Mouse (Mus musculus): ENCODE measurements around the gene 4632433K11Rik. TPM values are rescaled to one million over a fixed set of nuclear protein-coding genes. Genes with fewer than 3 reads are reported as not detected.
A peak's percentile ranks its signal among the peaks of the same experiment; 100 is the strongest.

Gene 4632433K11Rik
- total RNA-seq, 4 experiments from 2014 or later: 0.55 TPM; not detected in 3

- DNase-seq (ENCODE audit: low spot score in 2 of 2): peak; percentile 99 to 100
Measured at GRCm38 (mm10) chr7:5020000-5020681, 13.8 kb upstream of the 4632433K11Rik start, which contains the start of the genes Zfp865 and Ccdc106. Gene Zfp865, plus strand, starts transcription at chr7:5020376. Gene Ccdc106, plus strand, starts transcription at chr7:5020553.

GRCm38 (mm10) chr7:5020685-5021084 is 13.2 kb upstream of the 4632433K11Rik start:
- DNase-seq (ENCODE audit: low spot score in 2 of 2): no peak

- no peak for DNase-seq (ENCODE audit: low spot score in 2 of 2)
Measured at GRCm38 (mm10) chr7:5021197-5021596, 12.7 kb upstream of the 4632433K11Rik start.

- no peak for DNase-seq (ENCODE audit: low spot score in 2 of 2)
Measured at GRCm38 (mm10) chr7:5029543-5029942, 4.4 kb upstream of the 4632433K11Rik start.

- no peak for DNase-seq (ENCODE audit: low spot score in 2 of 2)
Measured at GRCm38 (mm10) chr7:5029946-5030345, 4.0 kb upstream of the 4632433K11Rik start.

GRCm38 (mm10) chr7:5030554-5031275 is 3.2 kb upstream of the 4632433K11Rik start:
- no peak for DNase-seq (ENCODE audit: low spot score in 2 of 2)

- DNase-seq (ENCODE audit: low spot score in 2 of 2): no peak
Measured at GRCm38 (mm10) chr7:5031496-5031895, 2.4 kb upstream of the 4632433K11Rik start.

- no peak for DNase-seq (ENCODE audit: low spot score in 2 of 2)
Measured at GRCm38 (mm10) chr7:5035628-5036027, 1.7 kb downstream of the 4632433K11Rik start.

- DNase-seq (ENCODE audit: low spot score in 2 of 2): no peak
Measured at GRCm38 (mm10) chr7:5036136-5036535, 2.2 kb downstream of the 4632433K11Rik start.

- DNase-seq (ENCODE audit: low spot score in 2 of 2): no peak
Measured at GRCm38 (mm10) chr7:5037026-5037425, 3.1 kb downstream of the 4632433K11Rik start.

- DNase-seq (ENCODE audit: low spot score in 2 of 2): no peak
Measured at GRCm38 (mm10) chr7:5037467-5037866, 3.5 kb downstream of the 4632433K11Rik start.

- peak; percentile 84 to 92 for DNase-seq (ENCODE audit: low spot score in 2 of 2)
Measured at GRCm38 (mm10) chr7:5038109-5038732, 4.3 kb downstream of the 4632433K11Rik start, which contains the start of gene Zfp784. Gene Zfp784, minus strand, starts transcription at chr7:5038446.

- DNase-seq (ENCODE audit: low spot score in 2 of 2): no peak
Measured at GRCm38 (mm10) chr7:5038940-5039339, 5.0 kb downstream of the 4632433K11Rik start.

- no peak for DNase-seq (ENCODE audit: low spot score in 2 of 2)
Measured at GRCm38 (mm10) chr7:5044981-5045380, 11.1 kb downstream of the 4632433K11Rik start.

GRCm38 (mm10) chr7:5046112-5046511 is 12.2 kb downstream of the 4632433K11Rik start:
- DNase-seq (ENCODE audit: low spot score in 2 of 2): no peak

- DNase-seq (ENCODE audit: low spot score in 2 of 2): no peak
Measured at GRCm38 (mm10) chr7:5047313-5047712, 13.4 kb downstream of the 4632433K11Rik start.

- DNase-seq (ENCODE audit: low spot score in 2 of 2): peak in 1 of 2 experiments; percentile 73
Measured at GRCm38 (mm10) chr7:5051193-5052192, 17.6 kb downstream of the 4632433K11Rik start, which contains the start of gene Zfp580. Gene Zfp580, plus strand, starts transcription at chr7:5051538.

GRCm38 (mm10) chr7:5052438-5052837 is 18.5 kb downstream of the 4632433K11Rik start:
- DNase-seq (ENCODE audit: low spot score in 2 of 2): no peak

GRCm38 (mm10) chr7:5052931-5053343 is 19.0 kb downstream of the 4632433K11Rik start:
- no peak for DNase-seq (ENCODE audit: low spot score in 2 of 2)

- DNase-seq (ENCODE audit: low spot score in 2 of 2): peak in 1 of 2 experiments; percentile 55
Measured at GRCm38 (mm10) chr7:5053456-5054179, 19.7 kb downstream of the 4632433K11Rik start.
